Mouse (Mus musculus) cerebellum, adult 11 months (tissue): ENCODE data around the gene Wbp1l.
"Not testable (repeated sequence)": the region's sequence is repeated elsewhere in the genome, so short reads cannot be mapped to it uniquely, and the experiment has no call there.

Source experiments
- DNase-seq: peaks from one replicate; pipeline ENCODE4 v3.0.0; 2022

Gene Wbp1l

GRCm38 (mm10) chr19:46598720-46599252 is at the start of gene Wbp1l:
TSS of gene Wbp1l (plus strand) at chr19:46599084.
- peak; percentile 93 for DNase-seq

GRCm38 (mm10) chr19:46550385-46550784 is 48.5 kb upstream of the Wbp1l start:
- DNase-seq: no peak

- DNase-seq: no peak
Observed at GRCm38 (mm10) chr19:46552496-46552895, 46.4 kb upstream of the Wbp1l start.

- DNase-seq: no peak
Observed at GRCm38 (mm10) chr19:46553541-46553955, 45.3 kb upstream of the Wbp1l start.

GRCm38 (mm10) chr19:46558009-46558408 is 40.9 kb upstream of the Wbp1l start:
- no peak for DNase-seq

GRCm38 (mm10) chr19:46558631-46559030 is 40.3 kb upstream of the Wbp1l start:
- DNase-seq: peak; percentile 54

- peak; percentile 70 for DNase-seq
Observed at GRCm38 (mm10) chr19:46562132-46562531, 36.8 kb upstream of the Wbp1l start.

- DNase-seq: peak; percentile 57
Observed at GRCm38 (mm10) chr19:46562581-46563515, 36.0 kb upstream of the Wbp1l start.

GRCm38 (mm10) chr19:46563603-46564002 is 35.3 kb upstream of the Wbp1l start:
- no peak for DNase-seq

- DNase-seq: no peak
Observed at GRCm38 (mm10) chr19:46564043-46564462, 34.8 kb upstream of the Wbp1l start.

- DNase-seq: not testable (repeated sequence)
Observed at GRCm38 (mm10) chr19:46571211-46571877, 27.5 kb upstream of the Wbp1l start.

GRCm38 (mm10) chr19:46571878-46572244 is 27.0 kb upstream of the Wbp1l start:
- no peak for DNase-seq

- no peak for DNase-seq
Observed at GRCm38 (mm10) chr19:46572548-46572947, 26.3 kb upstream of the Wbp1l start.

GRCm38 (mm10) chr19:46572951-46573937 is 25.6 kb upstream of the Wbp1l start, which contains the start of the genes Arl3 and Sfxn2:
TSS of gene Arl3 (minus strand) at chr19:46573198.
TSS of gene Sfxn2 (plus strand) at chr19:46573365.
- peak; percentile 94 for DNase-seq

GRCm38 (mm10) chr19:46573990-46574389 is 24.9 kb upstream of the Wbp1l start:
- DNase-seq: no peak

GRCm38 (mm10) chr19:46575196-46575595 is 23.7 kb upstream of the Wbp1l start:
- DNase-seq: no peak

- DNase-seq: peak; percentile 80
Observed at GRCm38 (mm10) chr19:46587823-46588508, 10.9 kb upstream of the Wbp1l start.

- DNase-seq: no peak
Observed at GRCm38 (mm10) chr19:46591575-46591974, 7.3 kb upstream of the Wbp1l start.

- DNase-seq: no peak
Observed at GRCm38 (mm10) chr19:46592751-46593439, 6.0 kb upstream of the Wbp1l start.

GRCm38 (mm10) chr19:46598187-46598586 is 697 bp upstream of the Wbp1l start:
- no peak for DNase-seq
